Mouse (Mus musculus) heart, postnatal 0 days (tissue): ENCODE measurements around the gene Arhgef5.

Experiments
- CTCF ChIP-seq: IDR thresholded peaks from 2 replicates; pipeline ENCODE4 v1.5.1; 2016; ENCODE audit warnings: antibody characterized with exemption, control low read depth, low read depth
- EP300 ChIP-seq: IDR thresholded peaks from 2 replicates; pipeline ENCODE4 v1.6.1; 2016; ENCODE audit warnings: antibody characterized with exemption, low read depth

- no peak for TF ChIP-seq CTCF
- TF ChIP-seq EP300: no peak
Measured at GRCm38 (mm10) chr6:43292471-43293076, 27.2 kb downstream of the Arhgef5 start.
